Mouse (Mus musculus) liver, postnatal 0 days (tissue): ENCODE measurements around the gene Erh. TPM values are rescaled to one million over a fixed set of nuclear protein-coding genes. Genes with fewer than 3 reads are reported as not detected.

Experiments
- ATAC-seq: fragments of 200-750 bp; cut with Nextera tagmentation; 2 replicates; pipeline ENCODE4 v1.8.0; 2017; ENCODE audit warnings: mild to moderate bottlenecking, moderate library complexity
- DNase-seq: peaks from one replicate; pipeline ENCODE4 v3.0.0-alpha.2; 2016
- H3K27ac ChIP-seq: fragments of 300-500 bp; sonication (generic); 2 replicates; pipeline ENCODE4 v1.5.1; 2014; ENCODE audit warnings: antibody characterized with exemption, moderate library complexity, mild to moderate bottlenecking, low read depth
- H3K27me3 ChIP-seq: fragments of 300-500 bp; sonication (generic); 2 replicates; pipeline ENCODE4 v1.6.1; 2014; ENCODE audit warnings: low read length, control low read depth, mixed read lengths; ENCODE audit not compliant: insufficient read depth
- H3K36me3 ChIP-seq: fragments of 300-500 bp; sonication (generic); replicated peaks from 2 replicates; pipeline ENCODE4 v1.6.1; 2014; ENCODE audit warnings: mild to moderate bottlenecking, control low read depth, low read length, moderate library complexity, mixed read lengths; ENCODE audit not compliant: insufficient read depth
- H3K4me1 ChIP-seq: fragments of 300-500 bp; sonication (generic); 2 replicates; pipeline ENCODE4 v1.6.1; 2014; ENCODE audit warnings: antibody characterized with exemption, mild to moderate bottlenecking, control low read depth; ENCODE audit not compliant: insufficient read depth
- H3K4me2 ChIP-seq: fragments of 300-500 bp; sonication (generic); 2 replicates; pipeline ENCODE4 v1.6.1; 2014; ENCODE audit warnings: low read depth, mild to moderate bottlenecking, low read length, moderate library complexity, mixed read lengths
- H3K4me3 ChIP-seq: fragments of 300-500 bp; sonication (generic); 2 replicates; pipeline ENCODE4 v1.5.1; 2014; ENCODE audit warnings: low read depth, low read length
- H3K9ac ChIP-seq: fragments of 300-500 bp; sonication (generic); replicated peaks from 2 replicates; pipeline ENCODE4 v1.6.1; 2014; ENCODE audit warnings: mild to moderate bottlenecking, moderate library complexity
- H3K9me3 ChIP-seq: fragments of 300-500 bp; sonication (generic); 2 replicates; pipeline ENCODE4 v1.6.1; 2016; ENCODE audit warnings: mild to moderate bottlenecking, control low read depth, low read length, mixed read lengths
- CTCF ChIP-seq: sonication (generic); IDR thresholded peaks from 2 replicates; pipeline ENCODE4 v1.5.1; 2016; ENCODE audit warnings: antibody characterized with exemption, low read depth
- EP300 ChIP-seq: IDR thresholded peaks from 2 replicates; pipeline ENCODE4 v1.6.1; 2016; ENCODE audit warnings: antibody characterized with exemption, low read depth, mild to moderate bottlenecking
- WGBS: fragments of 180-500 bp; shearing (Covaris S2); extraction: QIAGEN DNeasy Blood & Tissue Kit; methylation state at CpG from one replicate; pipeline ENCODE4 v1.1.7; 2014; ENCODE audit not compliant: insufficient replicate concordance; 5-methylcytosine and 5-hydroxymethylcytosine counted together
- polyA plus RNA-seq: library from polyadenylated mRNA; unstranded; fragments of >200 nt; fragmentation: Nextera tagmentation; extraction: Ambion mirVana; gene quantifications from 2 replicates; pipeline ENCODE4 v1.2.1, GENCODE M21; 2015

Erh gene
- 81.6 and 92.2 TPM in 2 replicates for polyA plus RNA-seq

DNA sequence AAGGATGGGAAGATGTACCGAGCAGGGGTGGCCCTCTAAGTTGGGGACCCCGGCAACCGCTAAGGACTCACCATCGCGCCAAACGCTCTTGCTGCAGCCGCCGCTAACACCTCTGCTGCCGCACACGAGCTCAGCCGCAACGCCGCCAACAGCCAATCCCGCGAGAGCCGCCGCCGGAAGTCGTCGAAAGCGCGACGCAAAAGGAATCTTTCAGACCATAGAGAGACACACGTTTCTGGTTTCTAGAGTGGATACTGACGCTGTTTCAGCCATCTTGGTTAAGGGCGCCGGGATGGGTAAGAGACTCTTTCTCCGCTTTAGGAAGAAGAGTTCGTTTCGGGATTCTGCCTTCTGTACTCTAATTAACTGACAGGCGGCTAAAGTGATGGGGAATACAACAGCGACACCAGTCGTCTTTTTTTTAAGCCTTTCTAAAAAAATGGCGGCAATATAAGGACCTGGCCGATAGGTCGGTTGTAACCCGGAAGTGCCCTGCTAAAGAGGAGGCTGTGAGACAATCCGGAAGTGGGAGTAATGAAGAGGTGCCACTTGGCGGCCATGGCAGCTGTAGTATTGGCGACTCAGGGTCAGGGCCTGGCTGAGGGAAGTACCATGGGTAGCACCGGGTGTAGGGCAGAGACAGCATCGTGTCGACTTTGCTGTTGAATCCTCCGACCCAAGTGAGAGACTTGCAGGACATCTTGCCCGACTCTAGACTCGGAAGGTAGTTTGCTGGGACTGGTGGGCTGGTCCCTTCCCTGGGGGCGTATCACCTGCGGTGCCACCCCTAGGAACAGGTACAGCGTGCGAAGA is at the start of gene Erh, which contains the start of gene Slc39a9:
Gene Erh (minus strand): TSS at position 649 of the 813 bp plus-strand sequence.
Gene Slc39a9 (plus strand): TSS at position 191 of the 813 bp plus-strand sequence.
- Histone ChIP-seq H3K4me2 (peak within 1 kb of the TSS; percentile 97), H3K36me3 (peaks cover 30% of the 10 kb centered on the region), H3K4me3 (peak within 1 kb of the TSS; percentile 84), H3K9ac (peak within 1 kb of the TSS; percentile 93), H3K9me3 (no peaks in the 10 kb centered on the region), H3K4me1 (peaks cover 27% of the 10 kb centered on the region), H3K27ac (peak within 1 kb of the TSS; percentile 86), H3K27me3 (no peaks in the 10 kb centered on the region)
- ATAC-seq (peak; percentile 96), DNase-seq (peak; percentile 95)
- WGBS = under 1% methylated on average over 50 of the region's 50 CpGs
- TF ChIP-seq CTCF = no peak
- TF ChIP-seq EP300 = peak; percentile 85; the same call in 1 of the 2 replicates

DNA sequence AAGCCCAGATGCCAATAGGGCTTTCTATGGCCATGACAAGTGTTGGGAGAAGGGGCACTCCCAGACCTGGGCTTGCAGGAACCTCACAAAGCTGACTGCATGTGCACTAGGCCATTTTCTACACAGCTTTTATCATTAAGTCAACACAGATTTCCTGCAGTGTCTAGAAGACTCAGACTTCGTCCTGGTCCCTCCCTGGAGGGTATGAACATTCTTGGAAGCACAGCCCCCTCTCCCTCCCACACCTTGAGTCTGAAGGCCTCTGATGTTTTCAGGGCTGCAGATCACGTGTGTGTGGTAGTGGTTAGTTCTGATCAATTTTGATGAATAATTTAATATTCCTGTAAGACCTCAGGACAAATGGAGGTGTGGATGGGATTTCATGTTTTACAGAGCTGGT is 49.6 kb upstream of the Erh start:
- H3K4me2 ChIP-seq = no peak overlapping the region
- ATAC-seq (no peak), DNase-seq (no peak)
- TF ChIP-seq CTCF = no peak
- TF ChIP-seq EP300 = no peak
- peaks cover 48% of the 10 kb centered on the region for H3K27me3 ChIP-seq
- no peak overlapping the region for H3K4me3 ChIP-seq
- no peak overlapping the region for H3K27ac ChIP-seq
- no peaks in the 10 kb centered on the region for H3K36me3 ChIP-seq
- no peaks in the 10 kb centered on the region for H3K9me3 ChIP-seq
- WGBS = 42% methylated on average over 2 of the region's 2 CpGs
- H3K9ac ChIP-seq = no peak overlapping the region
- peaks cover 6% of the 10 kb centered on the region for H3K4me1 ChIP-seq

DNA sequence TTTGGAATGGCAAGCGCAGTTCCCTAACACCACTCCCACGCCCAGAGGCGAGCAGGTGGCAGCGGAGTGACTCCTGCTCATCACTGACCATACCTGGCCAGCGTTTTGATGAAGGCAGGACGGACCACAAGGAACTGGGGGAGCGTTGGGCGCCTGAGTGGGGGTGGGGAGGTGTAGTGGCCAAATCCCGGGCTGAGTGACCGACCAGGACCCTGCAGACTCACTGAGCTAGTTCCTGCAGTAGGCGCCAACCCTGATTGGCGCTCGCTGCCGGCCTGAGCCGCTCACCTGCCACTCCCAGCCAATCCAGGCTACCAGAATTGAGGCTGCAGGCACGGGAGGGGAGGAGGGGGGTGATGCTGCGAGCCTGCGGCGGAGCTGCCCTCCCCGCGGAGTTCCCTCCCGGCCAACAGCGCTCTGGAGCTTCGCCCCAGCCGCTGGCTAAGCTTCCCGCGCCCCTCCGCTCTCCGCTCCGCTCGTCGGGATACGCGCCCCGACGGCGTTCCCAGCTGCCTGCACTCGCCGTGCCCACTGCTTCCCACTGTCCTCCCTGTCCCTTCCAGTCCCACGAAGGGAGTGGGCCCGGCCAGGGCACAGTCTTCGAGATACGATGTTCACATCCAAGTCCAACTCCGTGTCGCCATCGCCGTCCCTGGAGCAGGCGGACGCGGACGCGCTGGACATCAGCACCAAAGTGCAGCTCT is 48.3 kb upstream of the Erh start, which contains the start of gene Plekhd1:
Gene Plekhd1 (plus strand): TSS at position 323 of the 704 bp plus-strand sequence.
- DNase-seq (peak; percentile 27), ATAC-seq (peak; percentile 66)
- Histone ChIP-seq H3K27me3 (peaks cover 48% of the 10 kb centered on the region), H3K36me3 (no peaks in the 10 kb centered on the region), H3K4me2 (peak within 1 kb of the TSS; percentile 61), H3K9ac (no peak within 1 kb of the TSS), H3K27ac (no peak within 1 kb of the TSS), H3K9me3 (no peaks in the 10 kb centered on the region), H3K4me3 (peak within 1 kb of the TSS; percentile 36), H3K4me1 (peaks cover 5% of the 10 kb centered on the region)
- 4% methylated on average over 52 of the region's 52 CpGs for WGBS
- TF ChIP-seq EP300 (no peak), CTCF (no peak)

DNA sequence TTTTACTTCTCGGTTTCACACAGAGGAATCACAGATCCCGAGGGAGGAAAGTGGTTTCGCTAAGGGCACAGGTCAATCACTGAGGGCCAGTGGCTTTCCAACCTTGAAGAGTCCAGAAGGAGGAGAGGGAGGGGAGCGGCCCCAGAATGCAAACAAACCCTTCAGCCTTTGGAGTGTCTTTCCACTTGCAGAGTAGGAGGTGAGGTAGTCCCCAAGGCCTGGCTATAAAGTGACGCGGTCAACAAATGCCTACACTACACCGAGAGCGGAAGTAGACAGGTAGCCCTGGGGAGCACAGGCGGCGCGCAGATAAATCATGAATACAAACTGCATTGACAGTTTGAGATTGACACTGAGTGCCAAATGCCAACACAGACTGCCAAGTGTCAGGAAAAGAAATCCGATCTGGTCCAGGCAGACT is 47.5 kb upstream of the Erh start:
- WGBS = 14% methylated on average over 12 of the region's 12 CpGs
- 0 out of 2 replicates have a peak overlapping the region, but pooled peaks have one; percentile 36 for H3K4me3 ChIP-seq
- H3K9me3 ChIP-seq = no peaks in the 10 kb centered on the region
- no peak overlapping the region for H3K27ac ChIP-seq
- H3K9ac ChIP-seq = no peak overlapping the region
- TF ChIP-seq CTCF = no peak
- TF ChIP-seq EP300 = no peak
- peak overlapping the region; percentile 61 for H3K4me2 ChIP-seq
- DNase-seq (no peak), ATAC-seq (no peak)
- H3K27me3 ChIP-seq = peaks cover 48% of the 10 kb centered on the region
- H3K4me1 ChIP-seq = peaks cover 5% of the 10 kb centered on the region
- no peaks in the 10 kb centered on the region for H3K36me3 ChIP-seq

DNA sequence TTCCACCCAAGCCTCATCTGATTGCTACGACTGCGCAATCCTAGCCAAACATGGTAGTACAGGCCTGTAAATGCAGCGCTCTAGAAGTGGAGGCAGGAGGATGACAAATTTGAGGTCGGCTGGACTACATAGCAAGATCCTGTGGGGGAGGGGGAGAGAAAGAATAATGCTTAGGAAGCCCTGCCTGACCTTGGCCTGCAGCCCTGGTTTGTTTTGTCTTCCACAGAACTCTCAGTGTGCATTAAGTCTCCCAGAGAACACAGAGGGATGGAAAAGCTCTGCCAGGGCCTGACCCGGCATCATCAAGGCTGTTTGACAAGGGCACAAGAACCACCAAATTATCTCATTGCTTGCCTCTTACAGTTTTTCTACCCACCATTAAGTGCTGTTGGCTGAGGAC is 45.6 kb upstream of the Erh start:
- TF ChIP-seq EP300 (no peak), CTCF (no peak)

DNA sequence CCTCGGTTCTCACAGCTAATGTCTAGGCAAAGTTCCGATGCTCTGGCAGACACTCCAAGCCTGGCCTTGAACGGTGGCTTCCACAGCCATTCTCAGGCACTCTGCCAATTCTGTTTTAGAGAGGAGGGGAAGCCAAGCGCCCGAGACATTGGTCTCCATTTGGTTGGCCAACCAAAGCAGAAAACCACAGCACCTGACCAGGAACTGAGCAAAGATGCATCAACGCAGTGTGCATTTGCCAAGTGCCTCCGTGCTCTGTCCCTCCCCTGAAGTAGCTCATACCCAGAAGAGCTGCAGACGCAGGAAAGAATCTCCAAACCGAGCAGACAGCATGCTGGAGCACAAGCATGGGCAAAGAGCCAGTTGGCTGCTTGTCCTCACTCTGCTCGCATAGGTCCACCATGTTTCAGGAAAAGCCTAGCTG is 43.7 kb upstream of the Erh start:
- Histone ChIP-seq H3K9me3 (no peaks in the 10 kb centered on the region), H3K27me3 (peaks cover 25% of the 10 kb centered on the region), H3K27ac (no peak overlapping the region), H3K4me3 (no peak overlapping the region), H3K4me1 (peaks cover 3% of the 10 kb centered on the region; the same call in 1 of the 2 replicates), H3K36me3 (no peaks in the 10 kb centered on the region), H3K4me2 (no peak overlapping the region), H3K9ac (no peak overlapping the region)
- ATAC-seq = no peak
- TF ChIP-seq EP300 (no peak), CTCF (no peak)
- no peak for DNase-seq
- WGBS = 48% methylated on average over 10 of the region's 10 CpGs

More for the DNA sequence above, 45.6 kb upstream of the Erh start:
- WGBS = 69% methylated on average over 5 of the region's 5 CpGs
- no peak for DNase-seq
- Histone ChIP-seq H3K36me3 (no peaks in the 10 kb centered on the region), H3K4me3 (no peak overlapping the region), H3K27me3 (peaks cover 43% of the 10 kb centered on the region), H3K27ac (no peak overlapping the region), H3K4me1 (peaks cover 5% of the 10 kb centered on the region), H3K9me3 (no peaks in the 10 kb centered on the region), H3K9ac (no peak overlapping the region), H3K4me2 (no peak overlapping the region)
- ATAC-seq = no peak
